Mouse (Mus musculus) MN1 (cell line): Measurements from ENCODE around the gene Gstm4.
"Not testable (repeated sequence)": the region's sequence is repeated elsewhere in the genome, so short reads cannot be mapped to it uniquely, and the experiment has no call there.

Experiments
- DNase-seq: peaks from one replicate; pipeline ENCODE4 v3.0.0-alpha.2; 2016; ENCODE audit warnings: low spot score

Gene Gstm4

GRCm38 (mm10) chr3:108016468-108016867 lies 28.2 kb downstream of the Gstm4 start:
- not testable (repeated sequence) for DNase-seq

- DNase-seq: no peak
These were observed 29.7 kb downstream of the Gstm4 start for GRCm38 (mm10) chr3:108014974-108015346.

- DNase-seq: no peak
These were observed 30.4 kb downstream of the Gstm4 start for GRCm38 (mm10) chr3:108014098-108014973.

- peak; percentile 47 for DNase-seq
These were observed 31.3 kb downstream of the Gstm4 start for GRCm38 (mm10) chr3:108013331-108013871.

GRCm38 (mm10) chr3:108011558-108011957 lies 33.1 kb downstream of the Gstm4 start:
- no peak for DNase-seq

GRCm38 (mm10) chr3:108010286-108010685 lies 34.4 kb downstream of the Gstm4 start:
- DNase-seq: peak; percentile 75

GRCm38 (mm10) chr3:108002021-108002420 lies 42.7 kb downstream of the Gstm4 start:
- no peak for DNase-seq

GRCm38 (mm10) chr3:107999491-107999890 lies 45.2 kb downstream of the Gstm4 start:
- DNase-seq: no peak

GRCm38 (mm10) chr3:107998591-107998990 lies 46.1 kb downstream of the Gstm4 start:
- DNase-seq: no peak

GRCm38 (mm10) chr3:107996576-107996975 lies 48.1 kb downstream of the Gstm4 start:
- no peak for DNase-seq

- DNase-seq: not testable (repeated sequence)
These were observed 48.7 kb downstream of the Gstm4 start for GRCm38 (mm10) chr3:107995974-107996373.
